Mouse (Mus musculus) layer of hippocampus, adult 8-10 months (tissue): Measurements from ENCODE around the gene Timeless. TPM values are rescaled to one million over a fixed set of nuclear protein-coding genes. Genes with fewer than 3 reads are reported as not detected.

ENCODE experiments used
- DNase-seq, 2 experiments: peaks; one replicate each; pipeline ENCODE4 v3.0.0; 2022; ENCODE audit warnings: low spot score in 2 of 2
- total RNA-seq, 4 experiments: library from RNA; stranded (reverse); gene quantifications; 2 replicates each; pipeline ENCODE4 v1.2.4; 2022

Timeless gene
- total RNA-seq, 4 experiments from 2014 or later = 5.7 to 8.0 (median 7.4) TPM

- DNase-seq = no peak
These were observed 64.7 kb downstream of the Timeless start for GRCm38 (mm10) chr10:128296370-128297090.

DNA sequence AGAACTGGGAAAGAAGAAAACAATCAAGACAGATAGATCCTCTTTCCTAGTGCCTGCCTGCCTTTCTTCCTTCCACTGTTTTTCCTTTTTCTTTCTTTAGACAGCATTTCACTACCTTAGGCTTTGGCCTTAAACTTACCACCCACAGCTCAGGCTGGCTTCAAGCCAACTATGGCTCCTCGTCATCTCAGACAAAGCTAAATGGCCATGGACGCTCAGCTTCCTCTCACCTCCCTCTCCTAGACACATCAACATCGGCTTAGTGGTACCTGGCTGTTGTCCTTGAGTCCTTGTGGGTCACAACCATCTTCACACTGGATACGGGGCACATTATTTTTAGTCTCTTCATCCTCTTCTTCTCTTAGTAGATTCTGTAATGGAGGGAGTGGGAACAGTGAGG lies 65.4 kb downstream of the Timeless start:
- DNase-seq = no peak

DNA sequence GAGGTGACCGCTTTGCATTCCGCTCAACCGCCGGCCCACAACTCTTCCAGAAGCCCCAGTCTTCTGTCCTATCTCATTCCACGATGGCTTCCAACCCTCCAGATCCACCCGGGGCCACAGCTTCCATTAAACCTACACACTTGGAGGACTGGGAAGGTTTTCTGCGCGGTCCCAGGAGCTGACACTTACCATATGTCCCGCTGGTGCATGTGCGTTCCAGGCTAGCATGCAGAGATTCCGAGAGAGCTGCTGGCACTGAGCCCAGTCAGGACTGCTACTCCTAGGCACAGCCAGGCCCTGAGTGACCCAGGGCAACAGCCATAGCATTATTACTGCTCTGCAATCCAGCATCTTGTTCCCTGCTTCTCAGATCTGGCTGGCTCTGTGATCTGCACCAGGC lies 65.8 kb downstream of the Timeless start:
- no peak for DNase-seq

- DNase-seq = no peak
These were observed 66.4 kb downstream of the Timeless start for GRCm38 (mm10) chr10:128298243-128298642.

GRCm38 (mm10) chr10:128298702-128299171 lies 66.9 kb downstream of the Timeless start, which contains the start of gene Il23a:
TSS of gene Il23a (minus strand) at chr10:128298752.
- no peak for DNase-seq

- DNase-seq = no peak
These were observed 70.5 kb downstream of the Timeless start for GRCm38 (mm10) chr10:128302357-128302756.

Other genes starting within 250 kb of the Timeless start
- not detected for gene Hsd17b6, start 224.5 kb upstream of the Timeless start, total RNA-seq
- 1 to 10 TPM; 6.0 to 9.1 (median 8.0) TPM for gene Prim1, start 216.9 kb upstream of the Timeless start, total RNA-seq
- gene Naca, start 196.5 kb upstream of the Timeless start, total RNA-seq = 100 to 1,000 TPM; 310 to 353 (median 340) TPM
- 100 to 1,000 TPM; 128 to 136 (median 133) TPM for gene Ptges3, start 173.1 kb upstream of the Timeless start, total RNA-seq
- 1,000 to 10,000 TPM; 1,554 to 1,727 (median 1,622) TPM for gene Atp5b, start 148.8 kb upstream of the Timeless start, total RNA-seq
- gene Baz2a, start 140.5 kb upstream of the Timeless start, total RNA-seq = 10 to 100 TPM; 38.8 to 50.0 (median 46.3) TPM
- gene Rbms2, start 51.8 kb upstream of the Timeless start, total RNA-seq = 10 to 100 TPM; 12.1 to 19.4 (median 16.5) TPM
- 10 to 100 TPM; 24.4 to 33.2 (median 24.6) TPM for gene Gls2, start 37.6 kb upstream of the Timeless start, total RNA-seq
- 10 to 100 TPM in 1 of 4 experiments, 1 to 10 TPM in 3; 9.2 to 10.3 (median 9.6) TPM for gene Spryd4, start 20.3 kb upstream of the Timeless start, total RNA-seq
- gene Mip, start 6.2 kb upstream of the Timeless start, total RNA-seq = not detected
- gene Apon, start 22.0 kb downstream of the Timeless start, total RNA-seq = not detected
- gene Apof, start 36.6 kb downstream of the Timeless start, total RNA-seq = not detected
- gene Stat2, start 38.5 kb downstream of the Timeless start, total RNA-seq = 10 to 100 TPM; 34.3 to 39.3 (median 37.8) TPM
- not detected for gene Il23a, start 66.7 kb downstream of the Timeless start, total RNA-seq
- gene Pan2, start 71.3 kb downstream of the Timeless start, total RNA-seq = 10 to 100 TPM; 14.6 to 16.3 (median 15.5) TPM
- 10 to 100 TPM; 69.2 to 89.4 (median 82.4) TPM for gene Cnpy2, start 90.4 kb downstream of the Timeless start, total RNA-seq
- gene Cs, start 105.7 kb downstream of the Timeless start, total RNA-seq = 100 to 1,000 TPM; 221 to 231 (median 224) TPM
- gene Coq10a, start 136.9 kb downstream of the Timeless start, total RNA-seq = 10 to 100 TPM; 47.5 to 57.4 (median 51.9) TPM
- 10 to 100 TPM; 46.3 to 57.3 (median 50.2) TPM for gene Ankrd52, start 145.1 kb downstream of the Timeless start, total RNA-seq
- under 1 TPM in 3 of 4 experiments, not detected in 1; 0.35 to 0.45 (median 0.43) TPM for gene Slc39a5, start 169.2 kb downstream of the Timeless start, total RNA-seq
- gene Nabp2, start 179.4 kb downstream of the Timeless start, total RNA-seq = 100 to 1,000 TPM in 2 of 4 experiments, 10 to 100 TPM in 2; 94.4 to 107 (median 100) TPM
- gene Rnf41, start 179.6 kb downstream of the Timeless start, total RNA-seq = 10 to 100 TPM; 71.7 to 79.9 (median 75.7) TPM
- gene Smarcc2, start 227.2 kb downstream of the Timeless start, total RNA-seq = 100 to 1,000 TPM; 238 to 267 (median 258) TPM